Mouse (Mus musculus) B cell, adult 67 days (primary cell): Measurements from ENCODE around the gene Zfp560. TPM values are rescaled to one million over a fixed set of nuclear protein-coding genes. Genes with fewer than 3 reads are reported as not detected.

Experiments
- total RNA-seq, 2 experiments: library from RNA; stranded (reverse); gene quantifications; 4 replicates each; pipeline ENCODE4 v1.2.4; 2023

The Zfp560 gene
- total RNA-seq = 10 to 100 TPM in 1 of 2 experiments, 1 to 10 TPM in 1; 7.3 to 10.5 TPM

DNA sequence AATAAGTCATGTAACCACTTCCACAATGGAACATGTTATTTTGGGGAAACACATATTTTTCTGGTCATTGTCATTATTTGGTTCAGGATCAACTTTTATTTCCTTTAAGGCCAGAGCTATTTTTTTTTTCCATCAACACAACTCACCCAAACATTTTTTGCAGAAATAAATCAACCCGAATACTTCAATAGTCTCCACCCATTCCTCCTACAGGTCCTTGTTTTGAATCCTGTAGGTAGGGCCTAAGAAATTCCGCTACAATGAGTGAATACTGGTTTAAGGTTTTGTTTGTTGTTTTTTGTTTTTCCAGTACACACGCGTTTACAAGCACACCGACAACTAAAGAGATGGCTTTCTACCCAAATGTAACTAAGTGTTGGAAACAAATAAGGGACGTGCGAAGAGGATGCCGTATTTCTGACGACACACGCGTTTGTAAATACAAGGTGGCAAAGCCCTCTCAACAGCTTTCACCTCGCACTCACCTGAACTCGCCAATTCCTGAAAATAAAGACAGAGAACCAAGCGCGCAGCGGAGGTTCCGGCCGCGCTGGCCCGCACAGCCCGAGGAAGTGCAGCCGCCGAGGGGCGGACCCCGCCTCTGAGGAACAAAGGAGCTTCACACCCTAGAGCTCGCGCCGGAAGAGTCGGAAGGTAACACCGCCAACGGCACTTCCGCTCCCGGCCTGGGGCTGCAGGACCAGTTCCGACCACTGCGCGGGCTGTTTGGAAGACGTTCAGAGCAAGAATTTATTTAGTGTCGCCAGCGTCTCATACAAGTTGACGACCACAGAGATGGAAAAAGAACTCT lies at the start of gene Zfp560:
Gene Zfp560, minus strand, starts transcription at position 646 of the 811 bp plus-strand sequence.

DNA sequence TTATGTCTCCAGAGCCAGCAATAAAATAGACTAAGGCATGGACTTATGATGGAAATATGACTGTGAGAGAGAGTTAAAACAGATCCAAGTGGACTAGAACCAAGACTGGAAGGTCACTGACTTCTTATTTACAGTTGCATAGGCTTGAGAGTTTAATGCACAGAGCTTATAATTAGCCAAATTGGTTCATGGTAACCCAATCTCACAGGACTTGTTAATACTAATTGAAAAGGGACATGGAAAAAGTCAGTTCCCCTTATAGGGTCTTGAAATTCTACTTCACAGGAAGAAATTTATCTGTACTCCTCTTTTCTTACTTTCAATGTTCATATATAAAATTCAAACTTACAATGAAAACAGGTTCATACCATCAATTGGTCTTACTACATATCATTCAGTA lies 49.0 kb downstream of the Zfp560 start, which contains the start of gene Olfr18:
Gene Olfr18, minus strand, starts transcription at position 101 of the 400 bp plus-strand sequence.

DNA sequence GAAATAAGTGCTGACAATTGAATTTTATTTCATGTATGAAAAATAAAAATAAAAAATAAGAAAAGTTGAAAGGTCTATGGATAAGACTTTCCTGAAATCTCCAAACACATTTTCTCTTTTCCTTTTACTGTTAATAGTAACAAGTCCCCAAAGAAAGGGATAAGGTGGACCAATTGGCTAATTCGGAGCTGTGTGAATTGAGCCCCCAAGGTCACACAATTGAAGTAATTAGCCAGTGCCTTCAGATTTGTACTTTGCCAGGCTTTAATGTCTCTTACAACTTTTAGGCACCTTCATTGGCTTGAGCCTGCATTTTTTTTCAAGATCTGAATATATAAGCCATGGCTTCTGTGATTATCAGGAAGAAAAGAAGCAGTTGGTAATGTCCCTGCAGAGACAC lies 86.7 kb downstream of the Zfp560 start, which contains the start of gene Olfr873:
Gene Olfr873, plus strand, starts transcription at position 301 of the 400 bp plus-strand sequence.

Other genes starting within 250 kb of the Zfp560 start
- not detected for gene Olfr870, start 211.1 kb downstream of the Zfp560 start, total RNA-seq
- gene Olfr871, start 173.0 kb downstream of the Zfp560 start, total RNA-seq = not detected
- gene Olfr872, start 148.1 kb downstream of the Zfp560 start, total RNA-seq = not detected
- gene Olfr39, start 102.8 kb downstream of the Zfp560 start, total RNA-seq = not detected
- gene Olfr873, start 86.6 kb downstream of the Zfp560 start, total RNA-seq = not detected
- not detected for gene Olfr18, start 49.1 kb downstream of the Zfp560 start, total RNA-seq
- 10 to 100 TPM; 44.4 to 50.1 TPM for gene Zfp26, start 75.0 kb upstream of the Zfp560 start, total RNA-seq
- 10 to 100 TPM; 23.0 TPM for gene Zfp426, start 107.6 kb upstream of the Zfp560 start, total RNA-seq
- 10 to 100 TPM; 39.8 to 42.2 TPM for gene Zfp266, start 136.2 kb upstream of the Zfp560 start, total RNA-seq
- gene Zfp846, start 196.1 kb upstream of the Zfp560 start, total RNA-seq = 1 to 10 TPM; 8.9 to 9.1 TPM